Comparison of ENCODE assay signal across 9 mouse cellular contexts in genomic region chr7:100325482-100325881, GRCm38 (mm10). TPM values are rescaled to one million over a fixed set of nuclear protein-coding genes. Genes with fewer than 3 reads are reported as not detected.
DNase-seq lines count a peak whose midpoint lies in the region; ATAC-seq and TF ChIP-seq lines count a peak whose summit lies in the region.
"Had no signal": no experiment of that assay in that cellular context is flagged by ENCODE, and none has a peak within 500 bp of the region (broad histone marks: within the 10 kb centered on the region; RNA-seq: fewer than 3 reads in every experiment).

No protein-coding gene starts in this region.

- H3K9ac ChIP-seq in hindbrain, embryonic 11.5 days (ENCODE audit: low read depth, low read length) = no peak overlapping the region
- no peak overlapping the region for H3K9ac ChIP-seq in ES-E14 (ENCODE audit: insufficient read depth, low read depth, low read length, poor library complexity, severe bottlenecking)
- H3K9ac ChIP-seq: neural tube, embryonic 12.5 days had no signal

- no peak overlapping the region for H3K4me2 ChIP-seq in hindbrain, embryonic 11.5 days (replicated peaks; ENCODE audit: low read depth, low read length)
- H3K4me2 ChIP-seq: neural tube, embryonic 12.5 days had no signal

- H3K36me3 ChIP-seq in hindbrain, embryonic 11.5 days (ENCODE audit: control insufficient read depth, insufficient read depth, low read length) = peaks cover 4% of the 10 kb centered on the region; the same call in 1 of the 2 replicates
- H3K36me3 ChIP-seq in hindbrain, embryonic 10.5 days = peaks cover 66% of the 10 kb centered on the region
- H3K36me3 ChIP-seq in ES-E14 (ENCODE audit: control insufficient read depth, insufficient read depth, low read length, poor library complexity, severe bottlenecking) = peaks cover 12% of the 10 kb centered on the region

- peak; percentile 64 for DNase-seq in hindbrain, embryonic 11.5 days (ENCODE audit: low spot score)
- no peak for DNase-seq in hindbrain, embryonic 10.5 days (ENCODE audit: low spot score)
- DNase-seq in 3T3-L1 (ENCODE audit: low read depth, low spot score) (peak; percentile 37), ES-E14 (ENCODE audit: low read depth, low spot score) (peak; percentile 20)
- DNase-seq in cerebellum, postnatal 25 days = peak; percentile 30 to 64
- DNase-seq in kidney, postnatal 4 days = peak; percentile 71 to 74

- no peaks in the 10 kb centered on the region for H3K4me1 ChIP-seq in hindbrain, embryonic 11.5 days (replicated peaks; ENCODE audit: control insufficient read depth, insufficient read depth, low read length)
- H3K4me1 ChIP-seq in hindbrain, embryonic 10.5 days (replicated peaks) = no peaks in the 10 kb centered on the region
- no peaks in the 10 kb centered on the region for H3K4me1 ChIP-seq in ES-E14 (ENCODE audit: control insufficient read depth in 2 of 2, insufficient read depth in 2 of 2, low read length in 2 of 2, poor library complexity in 1 of 2)
- H3K4me1 ChIP-seq: neural tube, embryonic 12.5 days had no signal

- no peaks in the 10 kb centered on the region for H3K27me3 ChIP-seq in hindbrain, embryonic 11.5 days (ENCODE audit: control insufficient read depth, insufficient read depth, low read length)
- H3K27me3 ChIP-seq in hindbrain, embryonic 10.5 days (ENCODE audit: insufficient read depth, poor library complexity, severe bottlenecking) = no peaks in the 10 kb centered on the region
- H3K27me3 ChIP-seq: neural tube, embryonic 12.5 days had no signal

- in situ Hi-C loops in ES-E14 (cut with MboI; ENCODE audit: low sequenced_read_pairs in 2 of 2, unreplicated experiment in 2 of 2) = no loop called here

- 83% methylated on average over 6 of the region's 6 CpGs for WGBS in hindbrain, embryonic 11.5 days
- 86% methylated on average over 6 of the region's 6 CpGs for WGBS in hindbrain, embryonic 10.5 days

- ATAC-seq in hindbrain, embryonic 11.5 days (ENCODE audit: low FRiP score) = no peak
- ATAC-seq in megakaryocyte-erythroid progenitor cell, adult 5-6 weeks (replicated peaks; ENCODE audit: low FRiP score, low TSS enrichment, poor library complexity, severe bottlenecking) = 0 out of 2 replicates have a peak, but pooled peaks have one; percentile 27
- no peak for ATAC-seq in erythroid progenitor cell, adult 5-6 weeks (replicated peaks; ENCODE audit: low FRiP score, poor library complexity, severe bottlenecking)

- H3K27ac ChIP-seq in hindbrain, embryonic 11.5 days (ENCODE audit: low read depth, low read length) = no peak overlapping the region
- no peak overlapping the region for H3K27ac ChIP-seq in hindbrain, embryonic 10.5 days
- no peak overlapping the region for H3K27ac ChIP-seq in ES-E14 (ENCODE audit: insufficient read depth, low read depth, low read length, poor library complexity, severe bottlenecking)
- H3K27ac ChIP-seq: neural tube, embryonic 12.5 days had no signal

- H3K4me3 ChIP-seq in hindbrain, embryonic 11.5 days (ENCODE audit: low read depth, low read length) = no peak overlapping the region
- no peak overlapping the region for H3K4me3 ChIP-seq in hindbrain, embryonic 10.5 days
- no peak overlapping the region for H3K4me3 ChIP-seq in ES-E14 (ENCODE audit: insufficient read depth in 1 of 2, low read depth in 1 of 2, low read length in 2 of 2, poor library complexity in 1 of 2, severe bottlenecking in 1 of 2)
- H3K4me3 ChIP-seq: neural tube, embryonic 12.5 days had no signal

- H3K9me3 ChIP-seq in hindbrain, embryonic 11.5 days (ENCODE audit: control insufficient read depth, low read length) = no peaks in the 10 kb centered on the region
- H3K9me3 ChIP-seq in hindbrain, embryonic 10.5 days = no peaks in the 10 kb centered on the region
- H3K9me3 ChIP-seq in ES-E14 (ENCODE audit: control insufficient read depth, insufficient read depth, low read depth, low read length) = no peaks in the 10 kb centered on the region
- H3K9me3 ChIP-seq: neural tube, embryonic 12.5 days had no signal

TF ChIP-seq in ES-E14, 5 proteins besides CTCF, POLR2A, EP300 and RAD21:
- no peak for TF ChIP-seq MAFK (IDR thresholded peaks at IDR 0.05; ENCODE audit: insufficient read depth, low read depth, low read length)
- TF ChIP-seq HCFC1 (IDR thresholded peaks at IDR 0.05; ENCODE audit: borderline replicate concordance, insufficient read depth, low read length) = no peak
- TF ChIP-seq CHD2 (IDR thresholded peaks at IDR 0.05; ENCODE audit: low read depth, low read length) = no peak
- TF ChIP-seq ZNF384 (IDR thresholded peaks at IDR 0.05; ENCODE audit: low read depth, low read length) = no peak
- no peak for TF ChIP-seq ZC3H11A (IDR thresholded peaks at IDR 0.05; ENCODE audit: borderline replicate concordance, low read depth, low read length)

RNA-seq across cellular contexts. Expression of gene P4ha3, which starts 40.2 kb away (rescaled TPM):
- polyA plus RNA-seq in hindbrain, embryonic 11.5 days (2014; fragmentation: Nextera tagmentation; extraction: Ambion mirVana) = 7.4 and 9.6 TPM in 2 replicates
- polyA plus RNA-seq in hindbrain, embryonic 10.5 days (2016; fragmentation: Nextera tagmentation; extraction: Ambion mirVana) = 1.0 and 3.5 TPM in 2 replicates
- total RNA-seq in ES-E14 (2012; rRNA removed) = 0.95 and 2.0 TPM in 2 replicates
- total RNA-seq in megakaryocyte-erythroid progenitor cell, adult 5-6 weeks (2014; fragmentation: Nextera tagmentation) = not detected in 2 replicates
- 0.38 TPM in 1 of 2 replicates, not detected in the other for total RNA-seq in megakaryocyte-erythroid progenitor cell, adult 5-6 weeks (2017)
- total RNA-seq in erythroid progenitor cell, adult 5-6 weeks (2015; ENCODE audit: low replicate concordance) = not detected in 2 replicates
- not detected in 2 replicates for total RNA-seq in erythroid progenitor cell, adult 5-6 weeks (2017; ENCODE audit: low replicate concordance)

RNA-seq across cellular contexts. Expression of gene C2cd3, which starts 46.6 kb away (rescaled TPM):
- 34.3 and 40.4 TPM in 2 replicates for polyA plus RNA-seq in hindbrain, embryonic 11.5 days (2014; fragmentation: Nextera tagmentation; extraction: Ambion mirVana)
- polyA plus RNA-seq in hindbrain, embryonic 10.5 days (2016; fragmentation: Nextera tagmentation; extraction: Ambion mirVana) = 33.5 and 34.7 TPM in 2 replicates
- total RNA-seq in ES-E14 (2012; rRNA removed) = 10.9 and 12.5 TPM in 2 replicates
- 57.6 and 71.1 TPM in 2 replicates for total RNA-seq in megakaryocyte-erythroid progenitor cell, adult 5-6 weeks (2014; fragmentation: Nextera tagmentation)
- total RNA-seq in megakaryocyte-erythroid progenitor cell, adult 5-6 weeks (2017) = 19.1 and 32.6 TPM in 2 replicates
- total RNA-seq in erythroid progenitor cell, adult 5-6 weeks (2015; ENCODE audit: low replicate concordance) = 75.7 and 87.2 TPM in 2 replicates
- 56.7 and 58.2 TPM in 2 replicates for total RNA-seq in erythroid progenitor cell, adult 5-6 weeks (2017; ENCODE audit: low replicate concordance)

RNA-seq across cellular contexts. Expression of gene Ppme1, which starts 46.6 kb away (rescaled TPM):
- 99.9 and 112 TPM in 2 replicates for polyA plus RNA-seq in hindbrain, embryonic 11.5 days (2014; fragmentation: Nextera tagmentation; extraction: Ambion mirVana)
- 104 and 118 TPM in 2 replicates for polyA plus RNA-seq in hindbrain, embryonic 10.5 days (2016; fragmentation: Nextera tagmentation; extraction: Ambion mirVana)
- 31.4 and 34.8 TPM in 2 replicates for total RNA-seq in ES-E14 (2012; rRNA removed)
- total RNA-seq in megakaryocyte-erythroid progenitor cell, adult 5-6 weeks (2014; fragmentation: Nextera tagmentation) = 24.8 and 31.4 TPM in 2 replicates
- total RNA-seq in megakaryocyte-erythroid progenitor cell, adult 5-6 weeks (2017) = 25.7 and 35.3 TPM in 2 replicates
- 11.3 and 12.6 TPM in 2 replicates for total RNA-seq in erythroid progenitor cell, adult 5-6 weeks (2015; ENCODE audit: low replicate concordance)
- total RNA-seq in erythroid progenitor cell, adult 5-6 weeks (2017; ENCODE audit: low replicate concordance) = 14.7 and 31.6 TPM in 2 replicates
